Mouse (Mus musculus) brown adipose tissue, adult 24 weeks (tissue): ENCODE data around the gene Peli1. TPM values are rescaled to one million over a fixed set of nuclear protein-coding genes. Genes with fewer than 3 reads are reported as not detected.

Experiments
- H3K27ac ChIP-seq: fragments of 200-500 bp; replicated peaks from 2 replicates; pipeline ENCODE4 v1.5.1; 2012; ENCODE audit warnings: low read depth, mild to moderate bottlenecking, low read length
- H3K4me1 ChIP-seq: fragments of 200-500 bp; 2 replicates; pipeline ENCODE4 v1.6.1; 2012; ENCODE audit warnings: low read length, mixed read lengths; ENCODE audit not compliant: control insufficient read depth, insufficient read depth, insufficient read length
- H3K4me3 ChIP-seq: fragments of 200-500 bp; 2 replicates; pipeline ENCODE4 v1.5.1; 2012; ENCODE audit warnings: low read depth, mild to moderate bottlenecking, low read length, moderate library complexity; ENCODE audit not compliant: insufficient read depth
- polyA plus RNA-seq: library from polyadenylated mRNA; stranded (reverse); fragments of >200 nt; gene quantifications from 2 replicates; pipeline ENCODE4 v1.2.4, GENCODE M21; 2012; ENCODE audit not compliant: missing spikeins, insufficient read depth, insufficient read length

Peli1 gene
- 7.5 and 7.7 TPM in 2 replicates for polyA plus RNA-seq

DNA sequence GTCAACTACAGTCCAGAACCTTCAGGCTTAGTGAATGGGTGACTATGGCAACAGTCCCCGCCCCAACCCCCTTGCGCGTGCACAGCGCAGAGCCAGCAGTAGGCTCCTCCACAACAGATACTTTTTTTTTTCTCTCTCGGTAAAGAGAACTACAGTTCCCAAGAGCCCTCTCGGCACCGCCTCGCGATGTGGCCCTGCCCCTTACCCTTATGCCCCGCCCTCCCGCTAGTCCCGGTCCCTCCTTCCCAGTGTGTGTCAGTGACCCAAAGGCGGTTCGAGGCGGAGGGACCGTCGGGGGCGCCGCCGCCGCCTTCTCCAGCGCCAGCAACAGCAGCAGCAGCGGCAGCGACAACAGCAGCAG is at the start of gene Peli1:
Peli1 (plus strand) TSS at position 225 of the 361 bp plus-strand sequence.
- Histone ChIP-seq H3K4me1 (peaks cover 3% of the 10 kb centered on the region), H3K4me3 (peak within 1 kb of the TSS; percentile 87), H3K27ac (peak within 1 kb of the TSS; percentile 77)

DNA sequence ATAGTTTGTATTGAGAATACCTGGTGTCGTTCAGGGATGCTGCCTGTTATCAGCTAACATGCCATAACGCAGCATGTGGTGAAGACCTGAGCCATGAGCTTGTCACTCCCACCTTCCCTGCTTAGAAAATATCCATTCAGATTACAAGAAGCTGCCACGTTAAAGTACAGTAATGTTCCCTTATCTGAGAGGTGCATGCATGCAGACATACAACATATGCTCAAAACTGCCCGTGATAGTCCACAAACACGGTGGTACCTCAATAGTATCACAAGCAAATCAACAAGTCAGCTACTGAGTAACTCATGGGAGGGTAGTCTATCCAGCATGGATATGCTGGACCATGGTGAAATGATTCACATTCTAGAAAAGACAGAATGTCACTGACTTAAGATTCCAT is 48.5 kb upstream of the Peli1 start:
- Histone ChIP-seq H3K4me1 (peaks cover 3% of the 10 kb centered on the region; the same call in 1 of the 2 replicates), H3K4me3 (no peak overlapping the region), H3K27ac (no peak overlapping the region)

DNA sequence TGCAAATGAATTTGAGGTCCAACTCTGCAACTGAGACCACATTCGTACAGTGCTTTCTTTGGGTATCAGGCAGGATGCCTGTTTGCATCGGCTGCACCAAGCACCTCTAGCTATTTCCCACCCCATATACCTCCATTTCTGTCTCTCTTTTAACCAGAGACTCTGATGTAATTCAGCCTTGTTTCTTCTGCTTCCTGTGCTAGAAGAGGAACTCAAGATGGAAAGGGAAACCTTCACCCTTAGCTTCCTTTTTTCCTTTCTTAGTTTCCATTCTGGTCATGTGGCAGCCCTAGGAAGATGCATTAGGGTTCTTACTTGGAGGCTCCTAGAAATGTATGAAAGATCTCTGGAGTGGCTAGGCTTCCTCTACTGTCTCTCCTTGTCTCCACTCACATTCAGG is 44.9 kb upstream of the Peli1 start:
- Histone ChIP-seq H3K4me3 (no peak overlapping the region), H3K4me1 (no peaks in the 10 kb centered on the region; the same call in 1 of the 2 replicates), H3K27ac (peak overlapping the region; percentile 23; the same call in 1 of the 2 replicates)

DNA sequence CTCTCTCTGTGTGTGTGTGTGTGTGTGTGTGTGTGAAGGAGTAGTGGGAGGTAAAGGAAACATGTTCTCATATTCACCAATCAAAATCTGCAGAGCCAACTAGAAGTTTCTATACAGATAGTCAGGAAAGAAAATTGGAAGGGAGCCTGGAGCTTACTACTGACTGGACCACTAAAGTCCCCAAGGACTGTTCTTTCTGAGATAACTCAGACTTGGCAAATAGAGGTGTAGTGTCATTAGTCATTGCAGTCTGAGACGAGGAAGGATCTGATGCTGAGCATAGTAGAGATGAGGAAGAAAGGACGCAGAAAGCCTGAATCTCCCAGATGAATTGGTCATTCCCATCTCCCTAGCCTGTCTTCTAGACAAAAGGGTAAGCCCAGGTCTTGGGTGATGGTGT is 43.2 kb upstream of the Peli1 start:
- Histone ChIP-seq H3K27ac (no peak overlapping the region), H3K4me1 (no peaks in the 10 kb centered on the region; the same call in 1 of the 2 replicates), H3K4me3 (no peak overlapping the region)

DNA sequence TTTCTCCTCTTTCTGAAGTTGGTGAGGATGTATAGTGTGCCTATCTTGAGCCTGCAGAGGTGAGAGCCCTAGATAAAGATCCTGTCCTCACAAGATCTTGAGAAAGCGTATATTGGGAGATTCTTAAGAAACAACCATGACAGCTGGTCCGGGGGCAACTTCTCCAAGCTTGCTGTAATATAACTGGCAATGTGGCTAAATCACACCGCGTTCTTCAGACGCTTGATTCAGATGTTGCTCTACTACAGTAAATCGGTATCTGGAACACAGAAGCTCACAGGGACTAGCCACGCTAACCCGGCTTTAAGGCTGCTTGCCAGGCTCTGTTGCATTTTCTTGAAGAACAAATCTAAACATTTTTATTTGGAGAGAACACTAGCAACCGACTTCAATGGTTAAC is 39.4 kb upstream of the Peli1 start:
- Histone ChIP-seq H3K4me1 (no peaks in the 10 kb centered on the region; the same call in 1 of the 2 replicates), H3K27ac (no peak overlapping the region), H3K4me3 (no peak overlapping the region)

DNA sequence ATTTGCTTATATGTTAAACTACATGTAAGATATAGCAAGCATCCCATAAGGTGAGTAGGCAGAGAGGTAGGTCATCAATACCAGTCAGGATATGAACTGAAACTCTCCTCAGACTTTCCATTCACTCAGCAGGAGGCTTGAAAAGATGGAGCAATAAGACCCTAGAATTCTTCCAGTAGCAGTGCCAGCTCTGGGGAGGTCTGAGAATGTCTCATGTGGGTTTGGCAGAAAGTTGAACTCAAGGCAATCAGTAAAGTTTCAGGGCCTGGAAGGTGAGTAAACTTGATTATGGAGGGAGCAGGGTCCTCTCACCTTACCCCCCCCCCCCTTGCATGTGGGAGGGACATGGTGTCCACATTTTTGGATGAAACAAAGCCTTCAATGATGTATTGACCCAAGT is 36.5 kb upstream of the Peli1 start:
- no peak overlapping the region for H3K4me3 ChIP-seq
- H3K4me1 ChIP-seq, result no peaks in the 10 kb centered on the region
- H3K27ac ChIP-seq, result no peak overlapping the region

DNA sequence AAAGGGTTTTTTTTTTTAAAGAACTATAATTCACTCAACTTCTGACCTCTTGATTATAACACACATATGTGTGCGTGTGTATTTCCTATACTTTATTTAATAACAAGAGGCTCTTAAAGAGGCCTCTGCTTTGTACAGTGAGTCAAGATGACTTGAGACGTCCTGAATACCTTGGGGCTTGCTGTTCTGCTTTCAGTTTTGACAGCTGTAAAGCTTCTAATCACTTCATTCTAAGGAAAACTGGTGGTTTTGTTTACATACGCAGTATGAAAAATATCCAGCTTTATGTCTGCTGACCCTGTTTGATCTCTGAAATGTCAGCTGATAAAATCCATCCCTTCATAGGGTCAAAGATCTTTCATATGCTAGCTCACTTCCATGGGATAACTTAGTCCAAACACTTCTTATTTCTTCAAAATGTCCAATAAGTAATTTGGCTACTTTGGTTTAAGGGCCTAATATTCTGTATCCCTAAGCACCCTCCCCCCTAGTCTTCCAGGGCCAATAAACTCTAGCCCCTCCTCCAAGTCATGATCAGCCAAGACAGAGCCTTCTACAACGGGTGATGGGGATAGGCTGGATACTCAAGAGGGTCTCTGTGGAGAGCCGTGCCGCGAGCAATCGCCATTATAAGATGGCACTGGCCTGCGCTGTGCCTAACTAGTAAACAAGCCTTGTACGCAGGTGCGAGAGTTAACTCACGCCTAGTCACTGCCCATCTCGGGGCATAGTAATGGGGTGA is 34.8 kb upstream of the Peli1 start:
- no peaks in the 10 kb centered on the region for H3K4me1 ChIP-seq
- H3K27ac ChIP-seq, result no peak overlapping the region
- no peak overlapping the region for H3K4me3 ChIP-seq

DNA sequence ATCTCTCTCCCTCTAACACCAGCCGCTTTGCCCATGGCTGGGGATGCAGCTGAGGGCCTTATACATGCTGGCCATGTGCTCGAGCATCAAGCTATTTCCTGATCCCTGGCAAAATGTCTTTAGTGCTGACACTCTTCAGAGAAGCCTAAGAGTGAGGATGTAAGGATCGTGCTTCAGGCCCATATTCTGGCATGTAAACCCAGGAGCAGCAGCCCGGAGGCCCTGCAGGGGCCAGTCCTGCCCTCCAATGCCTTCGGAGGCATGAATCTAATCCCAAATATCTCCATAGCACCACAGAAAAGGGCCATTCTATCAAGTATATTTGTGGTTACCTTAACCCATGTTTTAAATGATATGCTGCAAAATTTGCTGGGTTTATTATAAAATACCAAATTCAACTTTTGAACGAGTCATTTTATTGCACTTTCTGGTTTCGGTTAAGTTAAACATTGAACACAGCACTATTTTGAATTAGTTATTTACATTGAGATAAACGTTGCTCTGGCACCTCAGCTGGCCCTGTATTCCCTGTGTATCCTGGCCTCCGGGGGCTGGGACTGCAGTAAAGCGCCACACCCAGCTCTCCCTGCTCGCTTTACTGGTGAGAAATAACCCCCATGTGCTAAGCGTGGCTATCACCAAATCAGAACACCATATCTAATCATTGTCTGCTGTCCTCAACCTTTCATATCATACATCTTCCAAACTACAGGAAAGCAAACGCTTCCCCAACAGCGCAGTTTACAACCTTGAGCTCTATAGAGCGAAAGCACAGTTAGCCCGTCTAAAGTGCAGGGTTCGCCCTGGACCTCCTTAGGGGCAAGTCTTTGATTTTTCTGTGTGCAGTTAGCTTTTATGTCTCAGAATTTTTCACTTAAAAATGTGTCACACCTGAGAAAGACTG is 33.3 kb upstream of the Peli1 start:
- H3K4me3 ChIP-seq, result no peak overlapping the region
- no peaks in the 10 kb centered on the region for H3K4me1 ChIP-seq
- H3K27ac ChIP-seq, result no peak overlapping the region

DNA sequence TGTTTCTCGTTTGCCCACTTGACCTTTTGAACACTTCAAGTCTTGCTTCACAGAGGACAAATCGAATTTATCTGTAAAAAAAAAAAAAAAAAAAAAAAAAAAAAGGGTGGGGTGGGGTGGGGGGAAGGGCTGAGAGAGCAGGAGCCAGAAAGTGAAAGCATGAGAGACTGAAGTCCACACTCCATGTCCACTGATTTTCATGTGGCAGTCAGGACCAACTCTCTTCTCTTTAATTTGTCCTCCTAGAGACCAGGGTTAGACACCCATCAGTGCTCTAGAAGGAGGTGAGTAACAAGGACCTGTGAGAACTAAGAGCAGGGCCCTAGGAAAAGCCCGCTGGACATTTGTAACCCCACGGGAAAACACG is 32.7 kb upstream of the Peli1 start:
- H3K4me1 ChIP-seq, result no peaks in the 10 kb centered on the region
- H3K4me3 ChIP-seq, result no peak overlapping the region
- no peak overlapping the region for H3K27ac ChIP-seq

DNA sequence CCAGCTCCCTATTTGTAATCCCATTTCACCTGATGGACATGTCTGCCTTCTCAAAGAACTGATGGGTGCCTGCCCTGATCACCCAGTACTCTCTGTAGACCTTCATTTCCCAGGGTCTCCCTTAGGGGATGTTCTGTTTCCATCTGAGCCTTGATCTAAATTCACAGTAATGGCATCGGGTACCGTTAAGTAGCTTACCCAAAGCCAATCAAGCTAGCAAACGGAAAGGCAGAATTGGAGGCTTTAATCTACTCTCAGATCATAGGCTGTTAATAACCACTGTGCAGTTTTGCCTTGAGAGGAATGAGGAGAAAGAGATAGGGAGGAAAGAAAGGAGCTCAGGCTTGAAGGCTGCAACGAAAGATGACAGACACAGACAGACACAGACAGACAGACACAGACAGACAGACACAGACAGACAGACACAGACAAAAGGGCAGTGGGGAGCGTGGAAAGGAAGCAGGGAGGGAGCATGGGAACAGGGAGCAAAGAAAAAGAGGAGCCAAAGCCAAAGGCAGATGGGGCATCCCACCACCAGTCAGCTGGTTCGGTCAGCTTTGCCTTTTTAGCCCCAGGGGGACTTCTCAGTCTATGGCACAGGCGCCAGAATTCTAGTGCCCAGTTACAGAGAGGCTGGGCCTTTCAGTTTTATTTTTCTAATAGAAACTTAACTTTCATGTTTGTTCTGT is 30.6 kb upstream of the Peli1 start:
- H3K27ac ChIP-seq, result no peak overlapping the region
- H3K4me1 ChIP-seq, result no peaks in the 10 kb centered on the region
- H3K4me3 ChIP-seq, result no peak overlapping the region

DNA sequence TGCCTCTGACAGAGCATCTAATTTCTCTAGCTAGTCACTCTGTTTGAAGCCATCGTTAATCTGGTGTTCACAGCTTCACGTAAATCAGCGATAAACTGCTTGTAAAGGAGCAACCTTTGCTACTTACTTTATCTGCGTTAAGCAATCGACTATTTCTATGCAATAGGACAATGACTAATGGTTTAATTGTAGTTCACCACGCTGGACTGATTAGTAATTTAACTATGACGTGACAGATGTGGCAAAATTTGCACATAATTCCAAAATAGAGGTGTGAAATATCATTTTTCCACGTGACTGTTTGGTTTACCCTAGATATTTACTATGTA is 30.1 kb upstream of the Peli1 start:
- Histone ChIP-seq H3K4me1 (no peaks in the 10 kb centered on the region), H3K4me3 (no peak overlapping the region), H3K27ac (no peak overlapping the region)

DNA sequence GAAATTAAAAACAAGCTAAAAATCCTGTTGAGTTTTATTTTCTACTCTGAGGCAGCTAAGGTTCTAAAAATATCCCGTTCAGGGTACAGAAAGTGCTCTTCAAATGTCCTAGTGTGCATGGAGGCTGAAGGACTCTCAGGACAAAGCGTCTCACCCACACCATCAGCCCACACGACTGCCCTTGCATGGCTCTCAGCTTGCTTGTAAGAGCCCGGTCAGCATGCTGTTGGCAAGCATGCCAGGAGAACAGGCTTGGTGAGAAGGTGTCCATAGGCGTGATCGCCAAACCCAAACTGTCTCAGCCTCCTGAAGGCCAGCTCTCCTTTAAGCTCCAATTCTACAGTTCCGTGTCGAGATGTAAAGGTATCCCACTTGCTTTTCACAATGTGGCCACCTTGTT is 29.7 kb upstream of the Peli1 start:
- H3K4me3 ChIP-seq, result no peak overlapping the region
- no peaks in the 10 kb centered on the region for H3K4me1 ChIP-seq
- H3K27ac ChIP-seq, result no peak overlapping the region

DNA sequence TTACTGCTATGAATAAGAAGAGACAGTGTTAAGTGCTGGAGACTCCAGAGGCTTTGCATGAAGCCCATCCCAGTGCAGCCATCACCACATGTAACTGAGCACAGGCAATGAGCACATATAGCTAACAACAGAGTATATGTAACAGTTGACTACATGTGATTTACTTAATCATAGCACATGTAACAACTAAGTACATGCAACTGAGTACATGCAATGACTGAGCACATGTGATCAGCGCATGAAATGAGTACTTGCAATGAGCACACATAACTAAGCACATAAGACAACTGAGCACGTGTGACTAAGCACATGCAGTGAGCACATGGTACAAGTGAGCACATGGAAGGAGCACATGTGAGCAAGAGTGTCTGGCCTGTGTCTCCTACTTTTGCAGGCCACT is 29.0 kb upstream of the Peli1 start:
- no peak overlapping the region for H3K27ac ChIP-seq
- H3K4me1 ChIP-seq, result no peaks in the 10 kb centered on the region
- no peak overlapping the region for H3K4me3 ChIP-seq

DNA sequence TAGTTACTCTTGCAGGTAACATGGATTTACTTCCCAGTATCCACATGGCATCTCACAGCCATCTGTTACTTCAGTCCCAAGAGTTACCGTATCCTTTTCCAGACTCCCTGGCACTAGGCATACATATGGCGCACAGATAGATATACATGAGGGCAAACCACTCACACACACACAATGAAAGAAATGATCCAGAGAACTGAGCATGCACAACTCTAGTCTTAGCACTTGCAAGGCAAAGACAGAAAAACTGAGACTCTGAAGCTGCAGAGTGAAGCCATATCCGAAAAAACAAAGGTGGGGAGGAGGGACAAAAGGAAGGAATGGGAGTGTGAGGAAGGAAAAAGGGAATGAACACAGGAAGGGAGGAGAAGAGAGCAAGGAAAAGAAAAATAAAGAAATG is 27.8 kb upstream of the Peli1 start:
- H3K27ac ChIP-seq, result no peak overlapping the region

DNA sequence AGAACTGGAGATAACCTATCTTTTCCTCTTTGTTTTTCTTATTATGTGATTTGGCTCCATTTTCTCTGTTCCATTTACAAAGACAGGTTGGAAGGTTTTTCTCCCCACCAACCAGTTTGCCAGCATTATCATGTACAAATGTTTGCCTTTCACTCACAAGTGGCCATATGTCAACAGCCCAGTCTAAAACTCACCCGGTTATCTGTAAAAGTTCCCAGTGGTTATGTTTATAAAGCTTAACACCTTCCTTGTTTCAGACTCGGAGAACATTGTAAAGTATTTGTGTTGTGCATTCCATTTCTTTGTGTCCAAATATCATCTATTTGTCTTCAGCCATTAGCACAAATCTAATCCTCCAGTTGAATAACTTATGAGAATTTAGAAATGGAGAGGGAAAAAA is 11.7 kb upstream of the Peli1 start:
- no peak overlapping the region for H3K27ac ChIP-seq
- H3K4me1 ChIP-seq, result peaks cover 7% of the 10 kb centered on the region; the same call in 1 of the 2 replicates
- H3K4me3 ChIP-seq, result no peak overlapping the region

More for the DNA sequence above, 27.8 kb upstream of the Peli1 start:
- no peaks in the 10 kb centered on the region for H3K4me1 ChIP-seq
- H3K4me3 ChIP-seq, result no peak overlapping the region
